Mouse (Mus musculus) embryonic facial prominence, embryonic 10.5 days (tissue): ENCODE measurements around the gene Tead4. TPM values are rescaled to one million over a fixed set of nuclear protein-coding genes. Genes with fewer than 3 reads are reported as not detected.

Experiments used
- DNase-seq: peaks from one replicate; pipeline ENCODE4 v3.0.0-alpha.2; 2017; ENCODE audit warnings: low spot score
- H3K27ac ChIP-seq: fragments of 300-500 bp; sonication (generic); replicated peaks from 2 replicates; pipeline ENCODE4 v1.5.1; 2016; ENCODE audit warnings: mild to moderate bottlenecking
- H3K27me3 ChIP-seq: fragments of 300-500 bp; sonication (generic); replicated peaks from 2 replicates; pipeline ENCODE4 v1.6.1; 2016; ENCODE audit warnings: low read depth, mild to moderate bottlenecking; ENCODE audit not compliant: poor library complexity, severe bottlenecking
- H3K36me3 ChIP-seq: fragments of 300-500 bp; sonication (generic); replicated peaks from 2 replicates; pipeline ENCODE4 v1.6.1; 2016; ENCODE audit warnings: mild to moderate bottlenecking, moderate library complexity
- H3K4me1 ChIP-seq: fragments of 300-500 bp; sonication (generic); 2 replicates; pipeline ENCODE4 v1.6.1; 2016
- H3K4me3 ChIP-seq: fragments of 300-500 bp; sonication (generic); 2 replicates; pipeline ENCODE4 v1.5.1; 2016; ENCODE audit warnings: mild to moderate bottlenecking, moderate library complexity
- H3K9me3 ChIP-seq: fragments of 300-500 bp; sonication (generic); 2 replicates; pipeline ENCODE4 v1.6.1; 2016; ENCODE audit warnings: mild to moderate bottlenecking
- WGBS: fragments of 180-500 bp; shearing (Covaris S2); methylation state at CpG from one replicate; pipeline ENCODE4 v1.1.7; 2016; 5-methylcytosine and 5-hydroxymethylcytosine counted together
- polyA plus RNA-seq: library from polyadenylated mRNA; unstranded; fragments of >200 nt; fragmentation: Nextera tagmentation; extraction: Ambion mirVana; gene quantifications from 2 replicates; pipeline ENCODE4 v1.2.1, GENCODE M21; 2016

The Tead4 gene
- polyA plus RNA-seq, 1 experiment from 2014 or later = 3.2 TPM

DNA sequence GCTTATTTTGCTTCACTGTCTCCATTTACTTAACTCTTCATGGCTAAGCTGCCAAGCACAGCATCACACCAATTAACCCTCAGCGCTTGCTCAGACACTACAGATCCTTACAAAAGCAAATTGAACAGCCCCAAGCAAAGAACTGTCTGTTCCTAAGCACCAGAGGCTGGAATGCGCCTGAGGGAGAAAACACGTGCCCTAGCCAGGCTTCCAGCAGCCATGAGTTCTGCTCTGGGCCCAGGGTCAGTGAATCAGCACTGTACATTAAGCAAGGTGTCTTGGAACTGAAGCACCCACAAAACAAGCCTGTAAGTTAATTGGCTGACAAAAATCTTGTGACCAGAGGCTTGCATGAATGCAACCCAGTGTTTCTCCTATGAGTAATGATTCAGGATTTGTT, 18.5 kb downstream of the Tead4 start:
- Histone ChIP-seq H3K9me3 (no peaks in the 10 kb centered on the region), H3K36me3 (no peaks in the 10 kb centered on the region), H3K27me3 (peaks cover 8% of the 10 kb centered on the region; the same call in 1 of the 2 replicates), H3K4me3 (no peak overlapping the region), H3K27ac (peak overlapping the region; percentile 35), H3K4me1 (peaks cover 53% of the 10 kb centered on the region)
- WGBS = 28% methylated on average over 3 of the region's 3 CpGs
- DNase-seq = peak; percentile 30

DNA sequence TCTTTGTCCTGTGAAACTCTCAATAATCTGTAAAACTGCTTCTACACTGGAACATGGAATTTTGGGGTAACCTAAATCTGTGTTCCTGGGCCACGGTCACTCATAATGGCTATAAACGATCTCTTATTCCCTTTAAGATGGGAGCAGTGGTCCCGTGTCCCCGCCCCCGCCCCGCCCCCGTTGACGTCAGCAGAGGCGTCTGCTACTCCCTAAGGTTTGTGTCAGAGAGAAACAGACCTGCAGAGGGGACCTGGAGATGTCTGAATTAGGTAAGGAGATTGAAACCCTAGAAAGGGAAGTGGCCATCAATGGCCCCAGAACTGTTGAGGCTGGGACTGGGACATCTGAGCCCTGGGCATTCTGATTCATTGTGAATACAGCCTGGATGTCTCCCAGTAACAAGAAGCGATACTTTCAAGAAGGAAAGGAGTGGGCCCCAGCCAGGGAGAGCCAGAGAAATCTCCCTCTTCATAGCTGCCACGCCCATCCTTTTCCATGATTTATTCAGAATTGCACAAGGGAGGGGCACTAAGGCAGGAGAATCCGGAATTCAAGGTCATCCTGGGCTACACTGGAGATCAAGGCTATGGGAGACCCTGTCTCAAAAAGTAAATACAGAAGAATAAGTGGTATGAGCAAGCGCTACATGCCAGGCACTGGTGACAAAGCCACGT, 20.0 kb downstream of the Tead4 start:
- peaks cover 42% of the 10 kb centered on the region for H3K4me1 ChIP-seq
- H3K9me3 ChIP-seq = no peaks in the 10 kb centered on the region
- 0 out of 2 replicates have a peak overlapping the region, but pooled peaks have one; percentile 32 for H3K27ac ChIP-seq
- 57% methylated on average over 14 of the region's 14 CpGs for WGBS
- H3K36me3 ChIP-seq = no peaks in the 10 kb centered on the region
- H3K4me3 ChIP-seq = no peak overlapping the region
- no peaks in the 10 kb centered on the region for H3K27me3 ChIP-seq
- no peak for DNase-seq

DNA sequence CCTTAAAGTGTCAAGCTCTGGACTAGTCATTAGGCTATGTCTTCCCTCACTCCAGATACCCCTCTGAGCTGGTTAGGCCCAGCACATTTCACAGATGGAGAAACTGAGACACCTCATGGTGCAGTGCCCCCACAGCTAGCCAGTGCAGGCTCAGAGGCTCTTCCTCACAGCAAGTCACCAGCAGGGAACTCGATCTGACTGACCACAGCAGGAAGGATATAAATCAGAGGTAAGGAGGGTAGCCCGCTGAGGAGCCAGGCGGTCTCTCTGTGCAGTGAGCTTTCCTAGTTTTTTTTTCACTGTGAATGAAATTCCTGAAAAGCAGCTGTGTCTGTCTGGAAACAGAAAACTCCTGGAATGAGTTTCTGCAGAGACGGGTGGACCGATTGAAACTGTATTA, 21.0 kb downstream of the Tead4 start:
- WGBS = 50% methylated on average over 5 of the region's 5 CpGs
- H3K27ac ChIP-seq = no peak overlapping the region
- peaks cover 38% of the 10 kb centered on the region for H3K4me1 ChIP-seq
- no peaks in the 10 kb centered on the region for H3K9me3 ChIP-seq
- H3K27me3 ChIP-seq = no peaks in the 10 kb centered on the region
- no peak for DNase-seq
- no peak overlapping the region for H3K4me3 ChIP-seq
- no peaks in the 10 kb centered on the region for H3K36me3 ChIP-seq

DNA sequence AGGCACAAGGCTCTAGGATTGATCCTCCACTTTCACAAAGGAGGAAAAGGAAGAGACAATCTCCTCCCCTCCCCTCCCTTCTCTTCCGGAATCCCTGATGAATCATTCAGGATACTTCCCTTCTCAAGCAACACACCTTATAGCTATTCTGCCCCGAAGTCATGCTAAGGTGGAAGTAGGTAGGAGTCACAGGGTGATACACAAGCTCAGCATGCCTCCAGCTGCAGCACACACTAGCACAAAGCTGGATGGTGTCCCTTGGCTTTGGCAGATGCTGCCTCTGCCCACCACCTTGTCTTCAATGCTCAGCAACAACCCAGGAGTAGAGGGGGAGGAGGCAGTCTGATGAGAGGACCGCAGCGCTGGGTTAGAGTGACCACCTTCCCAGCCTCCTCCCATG, 21.5 kb downstream of the Tead4 start:
- DNase-seq = no peak
- no peaks in the 10 kb centered on the region for H3K9me3 ChIP-seq
- H3K36me3 ChIP-seq = no peaks in the 10 kb centered on the region
- WGBS = 68% methylated on average over 4 of the region's 4 CpGs
- 0 out of 2 replicates have a peak overlapping the region, but pooled peaks have one; percentile 7 for H3K27ac ChIP-seq
- peaks cover 36% of the 10 kb centered on the region for H3K4me1 ChIP-seq
- no peaks in the 10 kb centered on the region for H3K27me3 ChIP-seq
- H3K4me3 ChIP-seq = no peak overlapping the region

DNA sequence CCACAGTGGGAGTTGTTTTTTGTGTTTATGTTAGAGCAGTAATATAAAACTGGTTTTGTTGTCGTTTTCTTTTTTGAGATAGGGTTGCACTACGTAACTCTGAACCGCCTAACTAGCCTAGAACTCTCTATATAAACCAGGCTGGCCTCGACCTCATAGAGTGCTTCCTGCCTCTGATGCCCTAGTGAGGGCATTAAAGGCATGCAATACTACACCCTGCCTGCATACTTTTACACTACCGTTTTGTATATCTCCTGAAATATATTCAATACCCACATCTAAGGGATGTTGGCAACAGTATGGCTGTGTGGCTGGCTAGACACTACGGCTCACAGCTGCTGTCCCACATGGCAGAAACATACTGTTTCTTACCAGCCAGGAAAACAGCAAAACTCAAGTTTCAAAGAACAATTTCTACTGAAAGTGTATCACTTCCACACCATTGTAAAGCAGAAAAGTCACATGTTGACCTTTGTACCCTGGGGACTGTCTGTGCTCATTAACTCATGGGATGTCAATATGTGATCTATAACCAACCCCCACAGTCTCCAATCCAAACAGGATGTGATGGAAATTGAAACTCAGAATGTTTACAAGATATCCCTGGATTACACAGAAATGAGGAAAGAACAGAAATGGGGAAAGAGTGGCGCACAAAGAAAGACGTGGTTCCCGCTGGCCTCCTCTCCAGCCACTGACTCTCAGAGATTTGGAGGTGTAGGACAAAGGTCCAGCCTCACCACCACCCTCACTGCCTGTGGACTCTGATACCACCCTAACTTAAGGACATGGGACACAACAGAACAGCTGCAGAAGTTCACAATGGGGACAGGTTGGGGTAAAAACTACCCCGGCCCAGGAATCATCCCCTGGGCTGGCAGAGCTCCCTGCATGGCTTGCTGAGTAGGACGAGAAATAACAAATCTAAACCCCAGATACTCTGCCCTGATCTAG, 23.2 kb downstream of the Tead4 start:
- no peak for DNase-seq
- Histone ChIP-seq H3K9me3 (no peaks in the 10 kb centered on the region), H3K4me3 (no peak overlapping the region), H3K27me3 (no peaks in the 10 kb centered on the region), H3K4me1 (peaks cover 36% of the 10 kb centered on the region), H3K36me3 (no peaks in the 10 kb centered on the region), H3K27ac (peak overlapping the region; percentile 61)
- WGBS = 70% methylated on average over 11 of the region's 11 CpGs

DNA sequence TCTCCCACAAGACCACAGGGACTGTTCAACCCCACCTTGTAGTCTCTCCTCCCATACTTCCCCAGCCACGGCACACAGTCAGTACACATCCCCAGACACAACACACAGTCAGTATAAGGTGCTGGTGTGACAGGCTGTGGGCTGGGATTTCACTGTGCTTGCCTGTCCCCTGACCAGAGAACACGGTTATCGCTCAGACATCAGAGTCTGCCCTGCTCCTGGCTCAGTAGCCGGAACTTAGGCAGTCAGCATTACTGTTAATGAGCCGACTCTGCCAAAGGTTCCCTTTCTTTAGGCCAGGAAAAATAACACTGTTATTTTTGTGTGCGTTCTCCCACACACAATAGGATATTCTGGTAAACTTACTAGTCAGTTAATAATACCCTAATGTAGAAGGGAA, 24.3 kb downstream of the Tead4 start:
- Histone ChIP-seq H3K27ac (no peak overlapping the region), H3K27me3 (no peaks in the 10 kb centered on the region), H3K4me3 (no peak overlapping the region), H3K36me3 (no peaks in the 10 kb centered on the region), H3K4me1 (peaks cover 33% of the 10 kb centered on the region), H3K9me3 (no peaks in the 10 kb centered on the region)
- WGBS = 94% methylated on average over 6 of the region's 6 CpGs
- no peak for DNase-seq

DNA sequence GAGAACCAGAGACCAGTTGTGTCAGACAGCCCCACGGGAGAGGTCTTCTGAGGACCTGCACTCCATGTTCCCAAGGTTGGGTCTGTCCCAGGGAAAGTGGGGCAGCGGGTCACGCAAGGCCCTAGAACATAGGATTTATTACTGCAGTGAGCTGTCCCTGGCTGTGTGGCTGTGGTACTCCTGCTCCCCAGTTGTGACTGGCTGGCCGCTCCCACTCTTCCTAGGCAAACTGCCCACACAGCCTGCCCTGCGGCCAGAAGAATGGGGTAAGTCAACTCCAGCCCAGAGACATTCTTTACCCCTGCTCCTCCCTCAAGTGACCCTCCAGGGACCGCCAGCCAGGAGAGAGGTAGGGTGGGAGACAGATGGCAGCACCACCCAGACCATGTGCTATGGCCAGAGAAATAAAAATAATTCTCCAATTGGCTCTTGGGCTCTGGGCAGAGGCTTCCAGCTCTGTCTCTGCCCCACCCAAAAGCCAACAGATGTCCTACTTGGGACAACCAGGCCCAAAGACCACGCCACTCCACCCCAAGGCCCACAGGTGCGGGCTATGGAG, 25.0 kb downstream of the Tead4 start:
- Histone ChIP-seq H3K9me3 (no peaks in the 10 kb centered on the region), H3K36me3 (no peaks in the 10 kb centered on the region), H3K4me3 (no peak overlapping the region), H3K27me3 (no peaks in the 10 kb centered on the region), H3K27ac (no peak overlapping the region; the same call in 1 of the 2 replicates), H3K4me1 (peaks cover 29% of the 10 kb centered on the region)
- no peak for DNase-seq
- 92% methylated on average over 8 of the region's 8 CpGs for WGBS

DNA sequence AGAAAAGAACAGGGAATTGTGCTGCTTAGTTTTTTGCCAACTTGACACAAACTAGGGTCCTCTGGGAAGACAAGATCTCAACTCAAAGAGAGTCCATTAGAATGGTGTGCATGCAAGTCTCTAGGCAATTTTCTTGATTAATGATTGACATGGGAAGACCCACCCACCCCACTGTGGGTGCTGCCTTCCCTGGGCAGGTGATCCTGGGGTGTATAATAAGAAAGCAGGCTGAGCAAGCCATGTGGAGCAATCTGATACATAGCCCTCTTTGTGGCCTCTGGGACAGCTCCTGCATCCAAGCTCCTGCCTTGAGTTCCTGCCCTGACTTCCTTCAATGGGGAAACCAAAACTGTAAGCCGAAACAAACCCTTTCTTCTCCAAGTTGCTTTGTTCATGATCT, 27.1 kb downstream of the Tead4 start:
- no peaks in the 10 kb centered on the region for H3K9me3 ChIP-seq
- H3K27me3 ChIP-seq = no peaks in the 10 kb centered on the region
- no peak for DNase-seq
- H3K4me3 ChIP-seq = no peak overlapping the region
- H3K4me1 ChIP-seq = peaks cover 16% of the 10 kb centered on the region
- no peaks in the 10 kb centered on the region for H3K36me3 ChIP-seq
- 82% methylated on average over 1 of the region's 1 CpGs for WGBS
- H3K27ac ChIP-seq = no peak overlapping the region

DNA sequence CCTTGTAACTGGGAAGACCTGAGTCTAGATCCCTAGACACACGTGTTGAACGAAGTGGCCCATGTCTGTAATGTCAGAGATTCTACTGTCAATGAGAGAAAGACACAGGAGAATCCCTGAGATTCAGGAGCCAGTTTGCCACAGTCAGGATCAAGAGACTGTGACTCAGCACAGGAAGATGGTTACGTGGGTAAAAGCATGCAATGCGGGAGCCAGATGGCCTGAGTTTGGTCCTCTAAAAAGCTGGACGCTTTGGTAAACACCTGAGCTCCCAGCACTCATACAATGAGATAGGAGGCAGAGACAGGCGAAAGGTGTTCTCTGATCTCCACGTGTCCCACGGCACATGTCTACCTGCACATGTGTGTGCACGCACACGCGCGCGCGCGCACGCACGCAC, 27.9 kb downstream of the Tead4 start:
- Histone ChIP-seq H3K9me3 (no peaks in the 10 kb centered on the region), H3K27ac (no peak overlapping the region), H3K4me3 (no peak overlapping the region), H3K36me3 (no peaks in the 10 kb centered on the region), H3K27me3 (no peaks in the 10 kb centered on the region), H3K4me1 (peaks cover 14% of the 10 kb centered on the region)
- no peak for DNase-seq
- WGBS = 96% methylated on average over 17 of the region's 17 CpGs

DNA sequence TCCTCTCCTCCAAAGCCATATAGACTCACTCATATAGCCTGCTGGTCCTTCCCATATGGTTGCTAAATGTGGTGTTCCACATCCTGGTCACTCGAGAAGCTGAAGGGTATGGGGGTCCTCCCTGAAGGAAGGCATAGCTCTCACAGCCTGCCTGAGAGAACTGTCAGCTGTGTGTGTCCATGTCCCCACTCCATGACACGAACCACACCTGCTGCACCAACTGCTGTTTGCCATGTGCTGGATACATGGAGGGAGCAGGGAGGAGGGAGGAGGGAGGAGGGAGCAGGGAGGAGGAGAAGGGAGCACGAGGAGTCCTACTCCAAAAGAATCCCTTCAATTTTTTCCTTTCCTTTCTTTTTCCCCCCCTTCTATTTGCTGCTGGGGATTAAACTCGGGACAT, 30.8 kb downstream of the Tead4 start:
- Histone ChIP-seq H3K27ac (no peak overlapping the region), H3K27me3 (no peaks in the 10 kb centered on the region), H3K4me3 (no peak overlapping the region), H3K9me3 (no peaks in the 10 kb centered on the region), H3K4me1 (0 out of 2 replicates have a peak, but pooled peaks cover 2% of the 10 kb centered on the region), H3K36me3 (no peaks in the 10 kb centered on the region)
- WGBS = 72% methylated on average over 4 of the region's 4 CpGs
- DNase-seq = no peak

DNA sequence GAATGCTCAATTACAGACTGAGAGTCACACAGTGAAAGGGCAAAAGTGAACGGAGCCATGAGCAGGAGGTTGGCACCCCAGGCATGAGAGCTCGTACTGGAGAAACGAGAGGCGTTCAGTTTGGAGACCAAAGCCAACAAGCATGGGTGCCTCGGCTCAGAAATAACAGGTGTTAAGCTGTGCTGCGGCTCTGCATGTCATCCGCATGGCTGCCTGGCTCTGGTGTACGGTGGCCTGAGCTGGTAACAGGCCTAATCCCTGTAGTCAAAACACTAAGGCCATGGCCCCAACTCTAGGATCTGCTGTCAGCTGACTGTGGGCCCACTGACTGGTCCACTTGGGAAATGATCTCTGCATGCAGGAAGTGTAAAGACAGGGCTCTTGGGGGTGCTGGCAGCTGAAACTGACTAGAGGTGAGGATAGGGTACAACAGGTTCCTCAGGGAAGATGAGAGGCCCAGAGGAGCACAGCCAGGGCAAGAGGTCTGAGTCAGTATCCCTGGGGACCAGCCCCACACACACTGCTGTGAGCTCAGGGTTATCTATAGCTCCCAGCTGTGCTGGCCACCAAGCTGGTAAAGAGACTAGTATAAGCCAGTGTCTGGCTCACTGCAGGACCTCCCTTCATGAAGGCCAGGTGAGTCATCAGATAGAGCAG, 35.6 kb downstream of the Tead4 start:
- WGBS = 79% methylated on average over 8 of the region's 8 CpGs
- H3K9me3 ChIP-seq = no peaks in the 10 kb centered on the region
- DNase-seq = no peak

DNA sequence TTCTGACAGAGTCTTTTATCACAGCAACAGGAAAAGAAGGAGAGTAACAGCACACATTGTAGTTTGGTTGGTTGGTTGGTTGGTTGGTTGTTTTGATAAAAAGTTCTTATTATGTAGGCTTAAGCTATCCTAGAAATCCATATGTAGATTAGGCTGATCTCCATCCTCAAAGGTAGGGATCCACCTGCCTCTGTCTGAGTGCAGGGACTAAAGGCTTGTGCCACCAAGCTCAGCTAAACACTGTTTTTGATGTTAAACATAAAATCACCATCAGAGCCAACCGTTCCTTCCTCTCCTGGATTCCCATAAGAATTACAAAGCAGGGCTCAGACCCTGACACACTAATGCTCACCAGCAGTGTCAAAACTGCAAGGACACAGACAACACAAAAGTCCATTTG, 39.1 kb downstream of the Tead4 start:
- Histone ChIP-seq H3K4me3 (no peak overlapping the region), H3K4me1 (peaks cover 10% of the 10 kb centered on the region), H3K27ac (no peak overlapping the region), H3K36me3 (no peaks in the 10 kb centered on the region), H3K27me3 (no peaks in the 10 kb centered on the region), H3K9me3 (no peaks in the 10 kb centered on the region)
- DNase-seq = no peak
- 61% methylated on average over 1 of the region's 1 CpGs for WGBS

More for the DNA sequence above, 35.6 kb downstream of the Tead4 start:
- Histone ChIP-seq H3K27me3 (no peaks in the 10 kb centered on the region), H3K4me3 (no peak overlapping the region), H3K4me1 (peaks cover 8% of the 10 kb centered on the region), H3K36me3 (no peaks in the 10 kb centered on the region), H3K27ac (no peak overlapping the region)
